Mouse (Mus musculus): ENCODE measurements around the gene Usp29. TPM values are rescaled to one million over a fixed set of nuclear protein-coding genes. Genes with fewer than 3 reads are reported as not detected.

The Usp29 gene
- total and polyA plus RNA-seq, 3 experiments: not detected

DNA sequence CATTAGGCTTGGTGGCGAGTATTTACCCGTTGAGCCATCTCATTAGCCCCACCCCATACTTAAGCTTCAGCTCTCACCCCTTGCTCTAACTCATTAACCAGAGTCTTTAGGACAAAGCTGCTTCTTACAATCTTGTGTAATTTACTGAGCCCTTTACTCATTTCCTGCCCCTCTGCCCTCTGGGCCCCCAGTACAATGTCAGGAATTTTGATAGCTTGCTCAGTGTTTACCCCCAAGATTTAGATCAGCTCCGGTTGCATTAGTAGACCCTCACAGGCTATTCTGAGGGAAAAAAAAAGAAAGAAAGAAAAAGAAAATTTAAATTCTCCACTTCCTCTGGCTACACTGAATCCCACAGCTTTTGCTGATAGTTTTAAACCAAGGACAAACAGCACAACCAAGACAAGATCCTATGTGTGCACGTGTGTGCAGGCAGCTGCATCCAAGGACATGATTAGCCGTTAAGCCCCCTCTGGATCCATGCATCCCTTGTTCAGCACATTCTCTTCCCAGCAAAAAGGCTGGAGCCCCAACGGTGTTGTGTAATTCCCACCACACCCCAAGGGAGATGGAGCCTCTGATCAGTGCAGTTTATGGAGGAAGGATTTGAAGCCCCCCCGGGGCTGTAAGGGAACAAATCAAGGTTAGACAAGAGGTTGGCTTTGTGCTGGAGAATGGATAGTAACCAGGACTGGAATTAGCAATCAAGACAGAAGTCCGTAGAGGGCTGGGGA lies 54.1 kb downstream of the Usp29 start:
- Histone ChIP-seq H3K27ac (ENCODE audit: insufficient read depth, low read depth) (no peak overlapping the region), H3K4me2 (ENCODE audit: insufficient read depth, low read depth, poor library complexity, severe bottlenecking) (no peak overlapping the region), H3K27me3 (replicated peaks) (no peaks in the 10 kb centered on the region), H3K4me1 (ENCODE audit: control insufficient read depth in 1 of 2, insufficient read depth in 2 of 2) (no peaks in the 10 kb centered on the region), H3K9me3 (replicated peaks; ENCODE audit: low read length) (peaks cover 46% of the 10 kb centered on the region), H3K36me3 (replicated peaks in 1 of 2; ENCODE audit: control insufficient read depth in 1 of 2, insufficient read depth in 1 of 2, low read length in 1 of 2) (no peaks in the 10 kb centered on the region), H3K79me2 (replicated peaks; ENCODE audit: control insufficient read depth, extremely low read depth, insufficient read depth, poor library complexity, severe bottlenecking) (no peaks in the 10 kb centered on the region), H3K4me3 (replicated peaks in 1 of 3; ENCODE audit: low read depth in 2 of 3, low read length in 2 of 3, poor library complexity in 1 of 3) (no peak overlapping the region), H3K9ac (ENCODE audit: insufficient read depth, low read depth) (no peak overlapping the region)
- dilution Hi-C loops (cut with MboI; ENCODE audit: extremely low pct_ligation_motif_present, extremely low pct_unique_long_range_greater_than_20kb, low sequenced_read_pairs) (no loop called here), in situ Hi-C loops (cut with MboI; ENCODE audit: low pct_ligation_motif_present, low pct_unique_long_range_greater_than_20kb, low sequenced_read_pairs) (no loop called here)
- DNase-seq (ENCODE audit: extremely low read depth): no peak
- TF ChIP-seq E2F4 (IDR thresholded peaks at IDR 0.05; ENCODE audit: insufficient replicate concordance, low read depth, low read length) (no peak), MAFK (IDR thresholded peaks at IDR 0.05; ENCODE audit: insufficient replicate concordance, low read length) (no peak), ELF1 (IDR thresholded peaks at IDR 0.05; ENCODE audit: low read depth, low read length) (no peak), UBTF (IDR thresholded peaks at IDR 0.05; ENCODE audit: low read depth, low read length) (no peak), ZKSCAN1 (IDR thresholded peaks at IDR 0.05; ENCODE audit: borderline replicate concordance, low read depth, low read length) (no peak), TCF12 (IDR thresholded peaks at IDR 0.05; ENCODE audit: low read depth, low read length) (no peak), TBP (conservative IDR thresholded peaks at IDR 0.05; ENCODE audit: low read depth, low read length) (no peak)

DNA sequence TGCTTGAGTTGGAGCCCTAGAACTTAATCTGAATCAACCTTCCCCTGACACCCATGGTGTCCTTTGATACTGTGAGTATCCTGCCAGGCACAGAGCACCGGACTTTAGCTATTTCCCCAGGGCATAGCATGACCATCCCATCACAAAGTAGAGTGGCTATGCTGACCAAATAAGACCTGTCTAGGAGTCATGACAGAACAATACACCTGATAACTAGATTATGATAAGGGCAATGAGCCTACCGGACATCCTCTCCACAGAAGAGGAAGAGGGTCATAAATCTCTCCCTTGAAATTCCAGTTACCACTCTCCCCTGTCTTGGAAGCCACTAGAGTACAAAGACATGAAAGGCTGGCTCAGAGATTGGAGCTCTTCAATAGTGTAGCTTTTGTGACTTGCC lies 56.6 kb downstream of the Usp29 start:
- TF ChIP-seq GABPA (IDR thresholded peaks at IDR 0.05; ENCODE audit: insufficient replicate concordance, low read depth, low read length): no peak
- no peak for TF ChIP-seq UBTF (IDR thresholded peaks at IDR 0.05; ENCODE audit: low read depth, low read length)
- no peak for TF ChIP-seq CHD1 (IDR thresholded peaks at IDR 0.05; ENCODE audit: low read depth, low read length)
- TF ChIP-seq ZC3H11A (IDR thresholded peaks at IDR 0.05; ENCODE audit: low read depth, low read length): no peak
- no peak for TF ChIP-seq SIN3A (IDR thresholded peaks at IDR 0.05; ENCODE audit: low read length)
- TF ChIP-seq RCOR1 (conservative IDR thresholded peaks at IDR 0.05; ENCODE audit: low read depth, low read length): no peak
- TF ChIP-seq ZMIZ1 (IDR thresholded peaks at IDR 0.05; ENCODE audit: low read depth, low read length): no peak
- TF ChIP-seq E2F4 (IDR thresholded peaks at IDR 0.05; ENCODE audit: insufficient replicate concordance, low read depth, low read length): no peak
- TF ChIP-seq TCF12 (IDR thresholded peaks at IDR 0.05; ENCODE audit: low read depth, low read length): no peak
- TF ChIP-seq MXI1 (IDR thresholded peaks at IDR 0.05; ENCODE audit: low read depth, low read length): no peak
- TF ChIP-seq EP300 (IDR thresholded peaks at IDR 0.05; ENCODE audit: low read length): no peak
- no peak for TF ChIP-seq TBP (conservative IDR thresholded peaks at IDR 0.05; ENCODE audit: low read depth, low read length)
- TF ChIP-seq MYC (IDR thresholded peaks at IDR 0.05; ENCODE audit: low read depth, low read length): no peak
- TF ChIP-seq SMC3 (IDR thresholded peaks at IDR 0.05; ENCODE audit: low read depth, low read length): no peak
- no peak for TF ChIP-seq ELF1 (IDR thresholded peaks at IDR 0.05; ENCODE audit: low read depth, low read length)
- no peak for TF ChIP-seq JUN (IDR thresholded peaks at IDR 0.05; ENCODE audit: insufficient read depth, low read depth, low read length)
- dilution Hi-C loops (cut with MboI; ENCODE audit: extremely low pct_ligation_motif_present, extremely low pct_unique_long_range_greater_than_20kb, low sequenced_read_pairs): no loop called here
- Histone ChIP-seq H3K9ac (ENCODE audit: insufficient read depth, low read depth) (no peak overlapping the region), H3K4me2 (ENCODE audit: insufficient read depth, low read depth, poor library complexity, severe bottlenecking) (no peak overlapping the region), H3K4me1 (ENCODE audit: control insufficient read depth in 1 of 2, insufficient read depth in 2 of 2) (no peaks in the 10 kb centered on the region), H3K9me3 (replicated peaks; ENCODE audit: low read length) (peaks cover 43% of the 10 kb centered on the region), H3K27me3 (replicated peaks) (no peaks in the 10 kb centered on the region), H3K27ac (ENCODE audit: insufficient read depth, low read depth) (no peak overlapping the region), H3K36me3 (replicated peaks in 1 of 2; ENCODE audit: control insufficient read depth in 1 of 2, insufficient read depth in 1 of 2, low read length in 1 of 2) (no peaks in the 10 kb centered on the region), H3K79me2 (replicated peaks; ENCODE audit: control insufficient read depth, extremely low read depth, insufficient read depth, poor library complexity, severe bottlenecking) (no peaks in the 10 kb centered on the region), H3K4me3 (replicated peaks in 1 of 3; ENCODE audit: low read depth in 2 of 3, low read length in 2 of 3, poor library complexity in 1 of 3) (no peak overlapping the region)
- in situ Hi-C loops (cut with MboI; ENCODE audit: low pct_ligation_motif_present, low pct_unique_long_range_greater_than_20kb, low sequenced_read_pairs): no loop called here
- DNase-seq (ENCODE audit: extremely low read depth): no peak

Data from CH12.LX (cell line).